Mouse (Mus musculus): ENCODE results near the gene Wbp11.

The Wbp11 gene

DNA sequence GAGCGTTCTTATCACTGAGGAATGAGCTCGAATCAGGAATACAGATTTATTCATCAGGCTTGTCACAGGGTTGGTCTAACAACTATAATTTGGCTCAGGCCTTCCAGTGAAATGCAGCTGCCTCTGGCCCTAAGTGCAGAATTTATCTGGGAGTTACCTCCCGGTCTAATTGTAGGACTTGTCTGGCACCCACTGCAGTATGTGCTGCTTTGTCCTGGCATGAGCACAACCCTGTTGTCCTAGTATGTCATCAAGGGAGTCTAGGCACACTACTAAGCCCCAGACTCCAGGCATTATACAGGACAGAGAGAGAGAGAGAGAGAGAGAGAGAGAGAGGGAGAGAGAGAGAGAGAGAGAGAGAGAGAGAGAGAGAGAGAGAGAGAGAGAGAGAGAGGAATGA, 9.3 kb upstream of the Wbp11 start:
- no peak for DNase-seq (ENCODE audit: low spot score)

DNA sequence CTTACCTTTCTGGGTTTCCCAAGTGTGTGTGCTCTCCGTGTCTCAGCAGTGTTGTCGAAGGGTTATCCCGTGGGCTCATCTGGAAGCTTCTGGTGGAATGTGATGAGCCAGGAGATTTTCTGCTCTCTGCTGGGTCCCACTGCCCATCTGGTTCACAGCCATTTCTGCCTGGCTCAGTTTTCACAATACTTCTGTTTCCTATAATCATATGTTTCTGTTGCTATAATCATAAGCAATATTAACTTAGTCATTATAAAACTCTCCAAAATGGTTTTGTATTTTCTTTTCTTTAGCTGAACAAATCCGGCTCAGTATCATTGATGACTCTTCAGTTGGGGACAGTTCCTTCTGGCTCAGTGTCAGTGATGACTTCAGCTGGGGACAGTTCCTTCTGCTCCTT, 7.3 kb upstream of the Wbp11 start, which contains the start of gene Smco3:
Gene Smco3, minus strand, starts transcription at position 101 of the 400 bp plus-strand sequence.
- DNase-seq (ENCODE audit: low spot score) = no peak

DNA sequence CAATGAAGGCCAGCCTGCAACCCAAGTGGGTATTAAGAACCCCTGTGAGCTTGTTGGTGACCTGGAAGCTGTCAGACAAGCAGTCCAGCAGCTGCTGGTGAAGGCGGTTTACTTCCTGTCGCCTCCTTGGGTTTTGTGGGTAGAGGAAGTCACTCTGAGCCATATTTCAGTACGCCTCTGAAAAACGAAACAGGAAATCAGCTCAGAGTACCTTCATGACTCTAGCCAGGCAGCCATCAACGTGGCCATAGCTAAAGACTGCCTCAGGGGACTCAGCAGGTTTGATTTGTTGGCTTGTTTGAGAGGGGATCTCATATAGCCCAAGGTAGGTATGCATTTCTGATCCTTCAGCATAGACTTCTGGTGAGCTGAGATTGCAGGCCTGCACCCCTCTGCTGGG, 3.7 kb upstream of the Wbp11 start:
- no peak for DNase-seq (ENCODE audit: low spot score)

DNA sequence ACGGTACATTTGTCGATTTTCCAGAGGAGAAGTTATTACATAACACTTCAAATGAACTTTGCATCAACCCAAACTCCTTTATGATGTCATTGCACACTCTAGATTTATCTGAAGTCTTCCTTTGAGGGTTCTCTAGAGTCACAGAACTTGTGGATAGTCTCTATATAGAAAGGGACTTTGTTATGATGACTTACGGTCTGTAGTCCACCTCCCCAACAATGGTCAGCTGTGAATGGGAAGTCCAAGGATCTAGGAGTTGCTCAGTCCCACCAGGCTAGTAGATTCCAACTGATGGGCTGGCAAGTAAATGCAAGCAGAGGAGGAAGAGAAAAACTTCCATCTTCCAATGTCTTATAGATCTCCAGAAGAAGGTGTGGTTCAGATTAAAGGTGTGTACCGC, 648 bp upstream of the Wbp11 start:
- no peak for DNase-seq (ENCODE audit: low spot score)

DNA sequence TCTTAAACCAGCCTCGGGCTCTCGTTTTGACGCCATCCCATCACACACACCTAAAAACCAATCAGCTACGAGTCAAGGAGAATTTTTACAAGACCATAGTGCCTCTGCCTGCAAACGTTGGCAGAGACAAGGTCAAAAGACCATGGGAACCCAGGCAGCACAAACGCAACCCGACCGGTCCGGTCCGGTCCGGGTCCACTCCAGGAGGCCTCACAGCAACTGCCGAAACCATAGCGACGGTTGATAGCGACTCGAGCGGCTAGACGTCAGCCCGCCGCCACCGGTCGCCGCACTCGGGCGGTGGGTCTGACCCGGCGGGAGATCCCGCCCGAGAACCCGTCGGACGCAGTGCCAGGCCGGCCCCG, 535 bp downstream of the Wbp11 start, which contains the start of gene BC049715:
Gene BC049715, plus strand, starts transcription at position 111 of the 365 bp plus-strand sequence.
- no peak for DNase-seq (ENCODE audit: low spot score)

DNA sequence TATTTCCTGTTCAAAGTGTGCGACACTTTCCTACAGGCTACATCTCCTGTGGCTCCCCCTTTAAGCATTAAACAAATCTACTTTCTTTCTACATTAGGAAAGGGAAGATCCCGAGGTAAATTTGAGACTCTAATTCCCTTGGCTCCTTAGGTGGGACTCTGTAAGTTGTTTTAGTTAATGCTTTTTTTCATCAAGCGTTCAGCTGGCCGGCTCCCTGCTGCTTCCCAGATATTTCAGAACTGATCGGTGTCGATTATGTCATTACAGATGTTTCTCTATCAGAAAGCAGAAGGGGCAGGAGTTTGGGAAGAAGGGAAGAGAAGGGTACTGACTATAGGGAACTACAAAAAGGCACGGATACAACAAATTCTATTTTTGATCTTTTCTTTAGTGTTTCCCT, 917 bp downstream of the Wbp11 start:
- no peak for DNase-seq (ENCODE audit: low spot score)

DNA sequence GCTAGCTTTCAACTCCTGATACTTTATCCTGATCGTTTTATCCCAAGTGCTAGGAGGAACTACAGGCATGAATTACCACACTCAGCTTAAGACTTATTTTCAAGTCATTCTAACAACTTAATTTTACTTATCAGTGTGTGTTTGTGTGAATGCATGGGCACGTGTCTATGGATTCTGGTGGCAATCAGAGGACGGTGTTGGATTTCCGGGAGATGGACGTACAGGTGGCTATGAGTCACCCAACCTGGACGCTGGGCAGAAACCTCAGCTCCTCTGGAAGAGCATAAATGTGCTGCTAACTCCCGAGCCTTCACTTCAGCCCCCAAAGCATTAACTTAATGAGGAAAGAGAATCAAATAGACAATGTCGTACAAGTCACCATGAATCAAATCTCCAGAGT, 3.0 kb downstream of the Wbp11 start:
- DNase-seq (ENCODE audit: low spot score) = no peak

DNA sequence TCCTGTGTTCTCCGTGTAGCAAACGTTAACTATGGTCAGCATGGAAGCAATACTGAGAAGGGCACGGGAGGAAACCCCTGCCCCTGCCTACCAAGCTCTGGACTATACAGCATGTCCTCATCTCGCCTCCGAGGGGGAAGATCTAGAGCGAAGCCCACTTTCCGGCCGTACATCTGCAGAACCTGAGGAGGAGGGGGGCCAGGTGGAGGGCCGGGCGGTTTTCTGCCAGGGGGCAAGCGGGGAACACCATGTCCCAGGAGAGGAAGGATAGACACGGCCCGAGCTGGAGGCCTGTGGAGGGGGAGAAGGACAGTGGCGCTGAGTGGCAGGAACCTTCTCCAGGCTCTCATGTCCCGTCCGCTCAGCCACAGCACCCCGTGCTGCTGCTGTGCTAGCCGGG, 6.9 kb downstream of the Wbp11 start:
- no peak for DNase-seq (ENCODE audit: low spot score)

DNA sequence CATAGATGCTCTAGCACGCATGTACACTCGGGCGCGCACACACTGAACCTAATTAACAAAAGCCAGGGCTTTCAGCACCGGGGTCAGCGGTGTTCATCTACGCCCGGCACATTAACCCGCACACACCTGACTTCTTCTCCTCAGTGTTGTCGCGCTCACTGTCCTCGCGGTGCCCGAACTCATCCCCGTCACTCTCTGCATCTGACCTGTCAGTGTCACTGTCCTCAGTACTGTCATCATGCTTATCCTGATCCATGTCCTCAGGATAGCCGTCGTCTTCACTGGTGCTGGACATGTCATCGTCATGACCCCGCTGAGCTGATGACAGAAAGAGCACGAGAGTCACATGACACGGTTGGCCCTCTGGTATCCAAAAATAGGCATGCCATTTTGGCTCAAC, 7.7 kb downstream of the Wbp11 start:
- no peak for DNase-seq (ENCODE audit: low spot score)

DNA sequence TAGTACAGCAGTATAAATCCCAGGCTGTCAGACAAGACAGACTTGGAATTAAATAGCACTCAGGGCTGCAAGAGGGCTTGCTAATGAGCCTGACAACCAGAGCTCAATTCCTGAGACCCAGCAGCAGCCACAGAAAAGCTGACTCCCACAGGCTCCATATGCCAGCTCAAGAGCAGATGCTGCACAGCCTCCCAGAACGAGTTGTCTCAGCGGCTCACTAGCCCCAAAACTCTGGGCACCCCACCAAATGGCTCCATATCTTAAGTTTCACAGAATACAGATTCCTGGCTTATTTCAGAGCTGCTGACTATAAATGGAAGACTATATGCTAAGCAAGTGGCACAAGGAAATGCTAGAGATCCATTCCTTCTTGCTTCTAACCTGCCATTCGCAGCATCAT, 10.5 kb downstream of the Wbp11 start:
- DNase-seq (ENCODE audit: low spot score) = no peak

DNA sequence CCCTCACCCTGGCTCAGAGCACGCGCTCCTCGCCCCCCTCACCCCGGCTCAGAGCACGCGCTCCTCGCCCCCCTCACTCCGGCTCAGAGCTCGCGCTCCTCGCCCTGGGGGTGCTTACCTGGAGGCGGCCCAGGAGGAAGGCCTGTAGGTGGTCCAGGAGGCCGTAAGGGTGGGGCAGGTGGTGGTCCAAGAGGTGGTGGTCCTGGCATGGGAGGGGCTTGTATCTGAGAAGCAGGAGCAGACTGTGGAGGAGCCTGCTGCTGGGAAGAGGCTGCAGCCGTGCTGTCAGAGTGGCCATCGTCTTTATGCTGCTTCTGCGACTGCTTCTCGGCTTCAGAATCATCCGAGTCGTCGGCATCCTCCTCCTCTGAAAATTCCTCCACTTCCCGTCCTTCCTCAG, 11.2 kb downstream of the Wbp11 start:
- no peak for DNase-seq (ENCODE audit: low spot score)

DNA sequence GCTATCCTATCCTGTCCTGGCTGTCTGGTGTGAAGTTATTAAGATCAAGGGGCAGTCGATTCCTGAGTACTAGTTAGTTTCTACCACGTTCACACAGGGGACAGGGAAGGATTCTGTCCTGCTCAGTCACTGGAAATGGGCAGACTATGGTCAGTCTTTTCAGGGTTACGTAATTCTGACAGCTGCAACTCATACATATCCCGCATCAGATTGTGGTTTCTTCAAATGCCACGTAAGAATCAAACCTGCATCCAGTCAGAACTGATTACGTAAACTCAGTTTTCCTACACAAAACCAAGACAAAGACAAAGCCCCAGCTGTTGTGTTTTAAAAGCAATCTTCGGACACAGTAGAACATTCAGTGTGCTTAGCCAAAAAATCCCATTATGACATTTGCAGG, 12.7 kb downstream of the Wbp11 start:
- no peak for DNase-seq (ENCODE audit: low spot score)

DNA sequence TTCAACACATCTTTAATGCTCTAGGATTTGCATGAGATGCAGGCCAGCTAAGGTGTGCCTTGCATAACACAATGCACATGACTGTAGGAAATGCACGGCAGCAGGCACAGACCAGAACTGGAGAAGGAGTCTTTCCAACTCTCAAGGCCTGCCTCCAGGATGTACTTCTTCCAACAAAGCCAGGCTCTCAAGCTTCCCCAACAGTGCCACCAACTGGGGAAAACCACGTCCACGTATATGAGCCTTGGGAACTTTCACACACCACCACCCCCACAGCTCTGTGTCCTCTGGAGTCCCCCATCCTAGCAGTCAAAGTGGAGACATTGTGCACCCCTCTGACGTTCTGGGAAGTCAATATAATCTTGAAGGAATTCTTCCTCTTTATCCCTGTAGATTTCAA, 14.9 kb downstream of the Wbp11 start:
- DNase-seq (ENCODE audit: low spot score) = no peak

DNA sequence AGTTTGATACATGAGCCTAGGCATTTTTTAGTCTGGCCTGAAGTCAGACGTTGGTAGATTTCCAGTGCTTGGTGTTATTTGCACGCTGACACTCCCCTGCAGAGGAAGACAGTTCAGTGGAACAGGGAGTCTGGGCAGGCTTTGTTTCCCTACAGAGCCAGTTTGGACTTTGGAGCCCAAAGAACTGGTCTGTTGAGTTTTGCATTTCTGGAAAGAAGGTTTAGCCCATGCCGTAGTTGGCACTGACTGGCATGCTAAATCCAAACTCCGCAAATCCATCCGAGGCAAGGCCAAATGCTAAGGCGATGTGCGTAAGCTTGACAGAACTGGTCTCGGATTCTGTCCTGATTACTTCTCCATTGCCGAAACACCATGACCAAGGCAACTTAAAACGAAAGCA, 16.8 kb downstream of the Wbp11 start:
- no peak for DNase-seq (ENCODE audit: low spot score)

DNA sequence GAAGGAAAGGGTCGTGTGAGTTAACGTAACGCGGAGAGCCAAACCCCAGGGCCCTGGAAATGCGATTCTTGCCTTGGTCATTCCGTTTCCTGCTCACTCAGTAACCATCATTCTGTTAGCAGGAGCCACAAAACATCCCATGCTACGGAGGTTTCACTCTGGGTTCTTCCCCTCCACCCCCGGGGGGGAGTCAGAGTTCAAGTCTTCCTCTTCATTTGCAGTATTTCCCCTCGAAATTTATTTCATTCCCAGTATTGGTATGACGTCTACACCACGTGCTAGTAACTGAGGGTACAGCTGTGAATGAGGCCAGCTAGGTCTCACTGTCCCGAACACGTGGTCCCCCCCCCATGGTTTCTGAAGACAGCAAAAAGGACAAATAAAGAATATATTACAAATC, 18.4 kb downstream of the Wbp11 start:
- no peak for DNase-seq (ENCODE audit: low spot score)

DNA sequence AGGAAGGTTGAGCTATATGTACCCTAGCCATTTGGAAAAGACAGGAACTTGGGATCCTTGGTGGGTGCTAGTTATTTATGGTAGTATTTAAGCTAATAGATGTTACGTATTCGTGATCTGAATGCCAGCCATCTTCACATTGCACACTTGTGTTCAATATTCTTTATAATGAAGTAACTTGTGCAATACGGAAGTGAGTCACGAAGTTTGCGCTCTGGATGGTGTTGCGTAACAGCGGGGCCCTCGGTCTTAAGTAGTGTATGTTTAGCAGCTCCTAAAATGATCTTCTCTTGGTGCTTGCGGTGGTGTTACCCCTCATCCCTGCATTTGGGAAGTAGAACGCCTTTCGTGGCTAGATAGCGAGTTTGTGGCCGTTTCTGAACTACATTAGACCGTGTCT, 19.0 kb downstream of the Wbp11 start:
- no peak for DNase-seq (ENCODE audit: low spot score)

DNA sequence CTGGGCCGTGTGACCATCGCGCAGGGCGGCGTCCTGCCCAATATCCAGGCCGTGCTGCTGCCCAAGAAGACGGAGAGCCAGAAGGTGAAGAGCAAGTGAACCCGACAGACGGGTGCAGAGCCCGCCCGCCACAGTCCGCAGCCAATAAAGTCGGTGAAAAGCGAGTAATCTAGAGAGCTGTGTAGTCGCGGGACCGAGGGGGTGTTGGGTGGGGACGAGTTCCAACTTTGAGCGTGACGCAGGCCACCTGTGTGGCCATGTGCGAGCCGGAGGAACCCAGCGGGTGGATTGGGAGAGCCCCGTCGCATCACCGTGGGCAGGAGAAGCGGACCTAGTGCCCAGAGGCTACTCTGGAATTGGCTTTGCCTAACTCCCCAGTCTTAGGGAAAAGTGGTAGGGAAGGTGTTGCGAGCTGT, 19.4 kb downstream of the Wbp11 start:
- DNase-seq (ENCODE audit: low spot score) = no peak

DNA sequence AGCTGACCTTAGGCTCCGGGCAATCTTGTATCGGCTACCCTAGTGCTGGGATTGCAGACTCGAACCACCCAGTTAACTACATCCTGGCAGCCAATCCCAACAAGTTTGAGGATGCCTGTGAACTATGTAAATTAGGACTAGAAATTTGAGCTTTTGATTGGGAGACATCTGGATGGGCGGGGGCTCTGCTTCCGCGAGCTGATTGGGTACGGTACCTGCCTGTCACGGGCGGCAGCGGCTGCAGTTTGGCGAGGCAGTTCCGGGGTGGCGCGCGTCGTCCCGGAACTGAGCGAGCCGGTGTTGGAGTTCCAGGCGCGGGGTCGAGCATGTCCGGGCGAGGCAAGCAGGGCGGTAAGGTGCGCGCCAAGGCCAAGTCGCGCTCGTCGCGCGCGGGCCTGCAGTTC, 20.0 kb downstream of the Wbp11 start, which contains the start of gene H2afj:
Gene H2afj, plus strand, starts transcription at position 231 of the 404 bp plus-strand sequence.
- peak; percentile 99 for DNase-seq (ENCODE audit: low spot score)

DNA sequence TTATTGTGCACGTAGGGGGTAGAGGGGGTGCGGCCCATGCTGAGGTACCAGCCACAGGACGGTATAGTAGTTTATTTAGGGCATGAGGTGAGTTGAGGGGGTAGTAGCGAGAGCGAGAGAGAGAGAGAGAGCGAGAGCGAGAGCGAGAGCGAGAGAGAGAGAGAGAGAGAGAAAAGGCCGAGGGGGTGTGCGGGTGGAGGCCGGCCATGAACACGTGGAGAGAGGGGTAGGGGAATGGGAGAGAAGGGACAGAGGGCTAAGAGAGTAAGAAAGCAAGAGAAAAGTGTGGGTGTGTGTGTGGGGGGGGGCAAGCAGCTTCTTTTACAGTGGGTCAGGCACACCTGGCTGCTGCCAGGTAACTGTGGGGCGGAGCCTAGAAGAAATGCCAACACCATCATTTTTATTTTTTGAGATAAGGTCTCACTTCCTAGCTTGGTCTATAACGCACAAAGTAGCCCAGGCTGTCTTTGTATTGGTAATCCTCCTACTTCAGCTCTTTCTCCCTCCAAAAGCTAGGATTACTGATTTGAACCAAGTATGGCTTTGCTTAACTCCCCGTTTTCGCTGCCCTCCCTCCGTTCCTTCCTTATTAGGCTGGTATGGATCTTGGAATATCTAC, 20.5 kb downstream of the Wbp11 start:
- no peak for DNase-seq (ENCODE audit: low spot score)

DNA sequence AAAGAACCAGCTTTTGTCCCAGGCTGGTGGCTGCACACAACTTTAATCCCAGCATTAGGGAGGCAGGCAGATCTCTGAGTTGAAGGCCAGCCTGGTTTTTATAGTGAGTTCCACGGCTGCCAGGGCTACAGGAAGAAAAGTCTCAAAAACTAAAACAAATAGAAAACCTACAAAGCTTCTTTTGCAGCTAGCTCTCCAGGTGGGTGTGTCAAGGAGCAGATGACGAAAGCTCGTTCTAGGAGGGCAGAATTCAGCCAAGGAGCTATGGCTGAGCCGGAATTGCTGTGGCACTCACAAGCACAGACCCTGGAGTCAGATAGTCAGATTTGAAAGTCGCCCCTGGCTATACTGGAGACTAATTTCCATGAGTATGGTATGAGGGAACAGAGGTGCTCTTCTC, 21.2 kb downstream of the Wbp11 start:
- DNase-seq (ENCODE audit: low spot score) = no peak

DNA sequence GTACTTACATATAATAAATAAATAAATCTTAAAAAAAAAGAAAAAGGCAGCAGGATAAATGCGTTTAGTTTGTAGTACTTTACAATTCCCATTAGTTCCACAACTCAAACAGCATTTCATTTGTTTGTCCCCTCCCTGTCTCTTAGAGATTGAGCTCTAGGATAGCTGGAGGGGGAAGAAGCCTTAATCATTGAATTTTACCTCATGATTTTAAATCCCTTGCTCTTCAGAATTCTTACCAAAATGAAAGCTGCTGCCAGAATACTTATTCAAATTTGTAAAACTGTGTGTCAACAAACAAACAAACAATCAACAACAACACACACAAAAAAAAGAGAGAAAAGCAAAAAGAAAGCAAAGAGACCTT, 22.6 kb downstream of the Wbp11 start:
- DNase-seq (ENCODE audit: low spot score) = no peak

DNA sequence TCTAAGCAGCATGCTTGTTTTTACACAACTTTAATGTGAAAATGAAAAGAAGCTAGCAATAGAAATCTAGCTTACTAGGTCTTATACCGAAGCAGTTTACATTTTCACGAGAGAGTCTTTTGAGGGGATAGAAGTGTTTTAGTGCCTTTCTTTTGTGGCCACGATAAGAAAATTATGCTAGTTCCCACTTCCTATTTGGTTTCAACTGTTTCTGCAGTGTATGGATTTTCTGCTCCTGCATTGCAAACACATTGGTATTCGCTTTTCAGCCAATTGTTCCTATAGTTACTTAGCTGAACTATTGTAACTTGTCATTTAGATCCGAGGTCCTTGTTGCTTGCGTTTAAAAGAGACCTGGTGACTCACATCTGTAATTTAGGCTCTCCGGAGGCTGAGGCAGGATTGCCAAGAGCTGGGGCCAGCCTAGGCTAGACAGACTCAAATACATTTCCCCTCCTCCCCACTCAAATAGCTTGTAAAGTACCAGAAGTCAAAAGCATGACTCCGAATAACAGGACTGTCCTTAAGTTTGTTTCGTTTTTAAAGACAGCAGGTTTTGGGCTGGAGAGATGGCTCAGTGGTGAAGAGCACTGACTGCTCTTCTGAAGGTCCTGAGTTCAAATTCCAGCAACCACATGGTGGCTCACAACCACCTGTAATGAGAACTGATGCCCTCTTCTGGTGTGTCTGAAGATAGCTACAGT, 23.2 kb downstream of the Wbp11 start:
- DNase-seq (ENCODE audit: low spot score) = no peak

DNA sequence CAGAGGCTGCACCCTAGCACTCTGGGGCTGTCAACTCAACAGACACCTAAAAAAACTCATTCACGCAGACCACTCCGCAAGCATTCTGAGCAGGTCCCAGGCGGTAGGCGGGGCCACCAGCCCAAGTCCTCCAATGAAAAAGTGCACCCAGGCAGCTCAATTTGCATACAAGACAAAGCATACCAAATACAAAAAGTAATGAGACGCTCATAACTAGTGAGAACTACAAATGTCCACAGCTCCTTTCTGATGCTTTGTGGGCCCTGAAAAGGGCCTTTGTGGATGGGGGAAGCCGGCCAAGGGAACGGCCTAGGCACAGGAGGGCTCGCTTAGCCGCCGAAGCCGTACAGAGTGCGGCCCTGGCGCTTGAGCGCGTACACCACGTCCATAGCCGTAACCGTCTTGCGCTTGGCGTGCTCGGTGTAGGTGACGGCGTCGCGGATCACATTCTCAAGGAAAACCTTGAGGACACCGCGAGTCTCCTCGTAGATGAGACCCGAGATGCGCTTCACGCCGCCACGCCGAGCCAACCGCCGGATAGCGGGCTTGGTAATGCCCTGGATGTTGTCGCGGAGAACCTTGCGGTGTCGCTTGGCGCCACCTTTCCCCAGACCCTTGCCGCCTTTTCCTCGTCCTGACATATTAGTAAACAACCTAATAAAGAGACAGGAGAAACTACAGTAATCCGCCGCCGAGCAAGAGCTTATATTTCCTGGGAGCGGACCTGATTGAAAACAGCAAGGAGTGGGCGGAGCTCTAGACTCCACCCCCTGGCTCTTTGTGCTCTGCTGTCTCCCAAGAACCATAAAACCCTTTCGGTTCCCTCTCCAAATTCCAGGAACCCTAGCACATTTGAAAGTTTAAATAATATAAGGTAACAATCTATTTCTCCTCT, 24.0 kb downstream of the Wbp11 start, which contains the start of gene Hist4h4:
Gene Hist4h4, minus strand, starts transcription at position 677 of the 895 bp plus-strand sequence.
- peak; percentile 96 for DNase-seq (ENCODE audit: low spot score)
